Mouse (Mus musculus): ENCODE measurements around the gene Csnk1d.

The Csnk1d gene

GRCm38 (mm10) chr11:120984448-120985330 lies 6.4 kb downstream of the Csnk1d start:
- DNase-seq, result no peak

- no peak for DNase-seq
Observed at GRCm38 (mm10) chr11:120982459-120982858, 8.7 kb downstream of the Csnk1d start.

GRCm38 (mm10) chr11:120981661-120982060 lies 9.5 kb downstream of the Csnk1d start:
- DNase-seq, result no peak

- DNase-seq, result no peak
Observed at GRCm38 (mm10) chr11:120980427-120981035, 10.6 kb downstream of the Csnk1d start.

- no peak for DNase-seq
Observed at GRCm38 (mm10) chr11:120979711-120980426, 11.3 kb downstream of the Csnk1d start.

- no peak for DNase-seq
Observed at GRCm38 (mm10) chr11:120973318-120973717, 17.8 kb downstream of the Csnk1d start.

- no peak for DNase-seq
Observed at GRCm38 (mm10) chr11:120971237-120971636, 19.9 kb downstream of the Csnk1d start.

GRCm38 (mm10) chr11:120969742-120970141 lies 21.4 kb downstream of the Csnk1d start:
- DNase-seq, result no peak

- no peak for DNase-seq
Observed at GRCm38 (mm10) chr11:120965587-120965986, 25.5 kb downstream of the Csnk1d start.

GRCm38 (mm10) chr11:120964195-120965157 lies 26.7 kb downstream of the Csnk1d start:
- no peak for DNase-seq

GRCm38 (mm10) chr11:120962909-120963308 lies 28.2 kb downstream of the Csnk1d start:
- DNase-seq, result no peak

GRCm38 (mm10) chr11:120962050-120962771 lies 28.9 kb downstream of the Csnk1d start:
- DNase-seq, result no peak

GRCm38 (mm10) chr11:120961594-120961993 lies 29.5 kb downstream of the Csnk1d start:
- DNase-seq, result no peak

- no peak for DNase-seq
Observed at GRCm38 (mm10) chr11:120960248-120960647, 30.9 kb downstream of the Csnk1d start.

GRCm38 (mm10) chr11:120959564-120959963 lies 31.6 kb downstream of the Csnk1d start:
- DNase-seq, result no peak

- no peak for DNase-seq
Observed at GRCm38 (mm10) chr11:120959066-120959465, 32.1 kb downstream of the Csnk1d start.

GRCm38 (mm10) chr11:120957731-120958257 lies 33.3 kb downstream of the Csnk1d start:
- no peak for DNase-seq

GRCm38 (mm10) chr11:120957052-120957451 lies 34.1 kb downstream of the Csnk1d start:
- no peak for DNase-seq

GRCm38 (mm10) chr11:120955701-120956100 lies 35.4 kb downstream of the Csnk1d start:
- DNase-seq, result no peak

GRCm38 (mm10) chr11:120954936-120955335 lies 36.2 kb downstream of the Csnk1d start:
- no peak for DNase-seq
